Mouse (Mus musculus) A20 (cell line): Measurements from ENCODE around the gene Cerk.
"Not testable (repeated sequence)": the region's sequence is repeated elsewhere in the genome, so short reads cannot be mapped to it uniquely, and the experiment has no call there.

Experiments
- DNase-seq: peaks from one replicate; pipeline ENCODE4 v3.0.0-alpha.2; 2011; ENCODE audit warnings: low read depth, low spot score

The Cerk gene

GRCm38 (mm10) chr15:86182646-86183045 is 3.3 kb downstream of the Cerk start:
- DNase-seq = peak; percentile 97

- DNase-seq = peak; percentile 86
Observed at GRCm38 (mm10) chr15:86181941-86182439, 4.0 kb downstream of the Cerk start.

GRCm38 (mm10) chr15:86181321-86181720 is 4.6 kb downstream of the Cerk start:
- DNase-seq = not testable (repeated sequence)

GRCm38 (mm10) chr15:86180427-86180826 is 5.5 kb downstream of the Cerk start:
- peak; percentile 91 for DNase-seq

- DNase-seq = no peak
Observed at GRCm38 (mm10) chr15:86178594-86178993, 7.3 kb downstream of the Cerk start.

- DNase-seq = not testable (repeated sequence)
Observed at GRCm38 (mm10) chr15:86177703-86178251, 8.2 kb downstream of the Cerk start.

GRCm38 (mm10) chr15:86176771-86177702 is 8.9 kb downstream of the Cerk start:
- DNase-seq = no peak

- no peak for DNase-seq
Observed at GRCm38 (mm10) chr15:86176166-86176565, 9.8 kb downstream of the Cerk start.

- DNase-seq = peak; percentile 76
Observed at GRCm38 (mm10) chr15:86175253-86176050, 10.5 kb downstream of the Cerk start.

GRCm38 (mm10) chr15:86173136-86173985 is 12.6 kb downstream of the Cerk start:
- DNase-seq = peak; percentile 87

- DNase-seq = no peak
Observed at GRCm38 (mm10) chr15:86172526-86172925, 13.4 kb downstream of the Cerk start.

GRCm38 (mm10) chr15:86172124-86172523 is 13.8 kb downstream of the Cerk start:
- DNase-seq = no peak

GRCm38 (mm10) chr15:86171316-86171715 is 14.6 kb downstream of the Cerk start:
- peak; percentile 37 for DNase-seq

- no peak for DNase-seq
Observed at GRCm38 (mm10) chr15:86169817-86170110, 16.2 kb downstream of the Cerk start.

- DNase-seq = no peak
Observed at GRCm38 (mm10) chr15:86168941-86169816, 16.8 kb downstream of the Cerk start.

GRCm38 (mm10) chr15:86168505-86168867 is 17.5 kb downstream of the Cerk start:
- no peak for DNase-seq

- DNase-seq = no peak
Observed at GRCm38 (mm10) chr15:86167787-86168504, 18.0 kb downstream of the Cerk start.

- DNase-seq = no peak
Observed at GRCm38 (mm10) chr15:86167032-86167655, 18.8 kb downstream of the Cerk start.
